ENCODE assay signal across 29 mouse cellular contexts in the genomic region with DNA sequence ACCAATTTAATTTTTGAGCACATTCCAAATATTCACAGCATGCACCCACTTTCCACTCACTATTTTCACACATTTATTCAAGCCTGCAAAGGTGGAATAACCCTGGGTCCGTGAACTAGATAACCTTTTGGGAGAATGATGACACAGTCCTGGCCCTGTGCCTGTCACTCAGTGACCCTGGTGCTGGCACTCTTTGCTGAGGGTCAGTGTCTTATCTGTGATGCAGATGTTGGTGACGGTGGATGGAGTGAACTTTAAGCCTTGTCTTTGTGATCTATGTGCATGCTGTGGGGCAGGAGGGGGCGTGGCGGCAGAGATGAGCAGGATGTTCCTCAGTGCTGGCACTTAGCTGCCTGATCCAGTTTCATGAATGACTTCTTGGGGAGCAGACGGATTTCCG. TPM values are rescaled to one million over a fixed set of nuclear protein-coding genes. Genes with fewer than 3 reads are reported as not detected.
DNase-seq lines count a peak whose midpoint lies in the region; ATAC-seq and TF ChIP-seq lines count a peak whose summit lies in the region.
"Had no signal": no experiment of that assay in that cellular context is flagged by ENCODE, and none has a peak within 500 bp of the region (broad histone marks: within the 10 kb centered on the region; RNA-seq: fewer than 3 reads in every experiment).

No protein-coding gene starts in this region.

- H3K36me3 ChIP-seq in G1E (replicated peaks): peaks cover 27% of the 10 kb centered on the region
- no peaks in the 10 kb centered on the region for H3K36me3 ChIP-seq in liver, embryonic 16.5 days (ENCODE audit: control insufficient read depth, insufficient read depth)
- H3K36me3 ChIP-seq in embryonic facial prominence, embryonic 10.5 days (replicated peaks): 0 out of 2 replicates have a peak, but pooled peaks cover 2% of the 10 kb centered on the region
- H3K36me3 ChIP-seq: limb, embryonic 12.5 days; midbrain, embryonic 15.5 days had no signal

- 58% methylated on average over 6 of the region's 6 CpGs for WGBS in liver, embryonic 16.5 days (ENCODE audit: insufficient replicate concordance)
- WGBS in embryonic facial prominence, embryonic 10.5 days: 89% methylated on average over 6 of the region's 6 CpGs

- DNase-seq in adrenal gland, adult 2 months: peak; percentile 50
- no peak for DNase-seq in adrenal gland, postnatal 4 days (ENCODE audit: low spot score in 2 of 2)
- DNase-seq in G1E (ENCODE audit: low spot score): no peak
- peak; percentile 36 to 39 for DNase-seq in adrenal gland, postnatal 36 days
- no peak for DNase-seq in embryonic facial prominence, embryonic 10.5 days (ENCODE audit: low spot score)
- DNase-seq in embryo, embryonic 9.5 days (ENCODE audit: extremely low spot score): no peak
- no peak for DNase-seq in layer of hippocampus, adult 9-10 months (ENCODE audit: low spot score)
- DNase-seq: cerebellum, adult 9-10 months; embryo, embryonic 11 days; gastrocnemius, adult 2 months; gastrocnemius, postnatal 36 days; heart, adult 2 months; kidney, adult 18-20 months; kidney, postnatal 4 days; layer of hippocampus, postnatal 36 days; lung, adult 18-20 months; right cerebral cortex, postnatal 4 days; thymus, adult 18-20 months; thymus, postnatal 25 days had no signal

- H3K27ac ChIP-seq in liver, embryonic 16.5 days (ENCODE audit: low read length): no peak overlapping the region
- H3K27ac ChIP-seq in embryonic facial prominence, embryonic 10.5 days (replicated peaks): no peak overlapping the region
- H3K27ac ChIP-seq: gastrocnemius, adult 2 months; heart, adult 2 months; hindbrain, embryonic 14.5 days; limb, embryonic 12.5 days; macrophage; midbrain, embryonic 15.5 days; stomach, postnatal 0 days had no signal

- peaks cover 6% of the 10 kb centered on the region for H3K9me3 ChIP-seq in G1E (replicated peaks)
- H3K9me3 ChIP-seq in liver, embryonic 16.5 days (replicated peaks; ENCODE audit: control insufficient read depth, low read length): no peaks in the 10 kb centered on the region
- H3K9me3 ChIP-seq in embryonic facial prominence, embryonic 10.5 days: peaks cover 6% of the 10 kb centered on the region; the same call in 1 of the 2 replicates
- H3K9me3 ChIP-seq: limb, embryonic 12.5 days; midbrain, embryonic 15.5 days had no signal

- H3K9ac ChIP-seq in liver, embryonic 16.5 days (ENCODE audit: low read depth, low read length): no peak overlapping the region
- H3K9ac ChIP-seq: heart, embryonic 12.5 days; hindbrain, embryonic 14.5 days; limb, embryonic 12.5 days; midbrain, embryonic 15.5 days had no signal

- H3K4me1 ChIP-seq in G1E (ENCODE audit: insufficient read depth, low read depth, low read length): peaks cover 74% of the 10 kb centered on the region
- peaks cover 6% of the 10 kb centered on the region for H3K4me1 ChIP-seq in liver, embryonic 16.5 days (ENCODE audit: control insufficient read depth, low read depth, low read length)
- H3K4me1 ChIP-seq in embryonic facial prominence, embryonic 10.5 days: no peaks in the 10 kb centered on the region
- H3K4me1 ChIP-seq: limb, embryonic 12.5 days; midbrain, embryonic 15.5 days had no signal

- peak; percentile 46 for ATAC-seq in G1E (ENCODE audit: extremely low read depth, insufficient number of reproducible peaks, low FRiP score, poor library complexity, severe bottlenecking)
- ATAC-seq in liver, embryonic 16.5 days (ENCODE audit: low read depth): peak; percentile 80
- ATAC-seq: forebrain, embryonic 16.5 days; lung, postnatal 0 days; midbrain, embryonic 15.5 days had no signal

- H3K4me3 ChIP-seq in G1E (ENCODE audit: low read depth, low read length): peak overlapping the region; percentile 14; the same call in 1 of the 2 replicates
- no peak overlapping the region for H3K4me3 ChIP-seq in liver, embryonic 16.5 days (ENCODE audit: low read depth, low read length)
- H3K4me3 ChIP-seq in embryonic facial prominence, embryonic 10.5 days: no peak overlapping the region
- H3K4me3 ChIP-seq: erythroblast, embryonic 14.5 days; gastrocnemius, adult 2 months; heart, adult 2 months; heart, embryonic 12.5 days; limb, embryonic 12.5 days; midbrain, embryonic 15.5 days had no signal

- no peak for TF ChIP-seq CTCF in G1E (IDR thresholded peaks at IDR 0.05; ENCODE audit: low read depth, low read length)

- no peak overlapping the region for H3K4me2 ChIP-seq in liver, embryonic 16.5 days (ENCODE audit: low read depth, low read length)
- H3K4me2 ChIP-seq: heart, embryonic 12.5 days; hindbrain, embryonic 14.5 days; limb, embryonic 12.5 days; midbrain, embryonic 15.5 days had no signal

- H3K27me3 ChIP-seq in G1E (ENCODE audit: insufficient read depth, low read length): no peaks in the 10 kb centered on the region
- H3K27me3 ChIP-seq in liver, embryonic 16.5 days (ENCODE audit: control insufficient read depth, insufficient read depth, low read depth, low read length): no peaks in the 10 kb centered on the region
- no peaks in the 10 kb centered on the region for H3K27me3 ChIP-seq in embryonic facial prominence, embryonic 10.5 days (replicated peaks; ENCODE audit: low read depth, poor library complexity, severe bottlenecking)
- H3K27me3 ChIP-seq: heart, embryonic 12.5 days; limb, embryonic 12.5 days; midbrain, embryonic 15.5 days had no signal

RNA-seq across cellular contexts. Expression of a gene that starts 41.3 kb away (rescaled TPM):
- 1 to 10 TPM; 4.3 to 5.3 TPM for total RNA-seq in adrenal gland, adult 2 months (2021)
- polyA plus RNA-seq in adrenal gland, adult 2 months (2012; rRNA removed): 0.94 and 1.2 TPM in 2 replicates
- total RNA-seq in adrenal gland, postnatal 4 days (2021): 10 to 100 TPM; 14.6 to 17.4 TPM
- total RNA-seq in G1E (2014; fragmentation: Nextera tagmentation) (92.4 and 103 TPM in 2 replicates), G1E (2017) (51.5 and 55.7 TPM in 2 replicates)
- polyA plus RNA-seq in G1E (2012): 14.8 and 19.7 TPM in 2 replicates
- 1 to 10 TPM; 4.3 to 8.4 TPM for total RNA-seq in adrenal gland, postnatal 36 days (2021)
- polyA plus RNA-seq in liver, embryonic 16.5 days (2015; fragmentation: Nextera tagmentation; extraction: Ambion mirVana): 10.2 and 10.7 TPM in 2 replicates
- 28.4 and 28.8 TPM in 2 replicates for polyA plus RNA-seq in embryonic facial prominence, embryonic 10.5 days (2016; fragmentation: Nextera tagmentation; extraction: Ambion mirVana)

Comparison
In these comparisons a context has a peak if more than half of its experiments do, and no peak if none do; other contexts are left out.
1. DNase-seq: peak in adrenal gland, adult 2 months (single experiment) and adrenal gland, postnatal 36 days (2 of 2); none in adrenal gland, postnatal 4 days (0 of 2), G1E (single experiment), embryonic facial prominence, embryonic 10.5 days (single experiment), embryo, embryonic 9.5 days (single experiment) and layer of hippocampus, adult 9-10 months (single experiment).